Mouse (Mus musculus) C2C12 (cell line): Measurements from ENCODE around the gene Epha3. TPM values are rescaled to one million over a fixed set of nuclear protein-coding genes. Genes with fewer than 3 reads are reported as not detected.

Source experiments
- H3K27me3 ChIP-seq: one replicate; pipeline ENCODE4 v1.6.1; 2011; ENCODE audit not compliant: control insufficient read depth, insufficient read depth, insufficient read length
- H3K36me3 ChIP-seq: one replicate; pipeline ENCODE4 v1.6.1; 2011; ENCODE audit not compliant: control insufficient read depth, insufficient read depth
- H3K4me3 ChIP-seq: one replicate; pipeline ENCODE4 v1.5.1; 2011; ENCODE audit warnings: mild to moderate bottlenecking, control low read depth; ENCODE audit not compliant: poor library complexity, insufficient read depth, severe bottlenecking
- H3K79me2 ChIP-seq: one replicate; pipeline ENCODE4 v1.6.1; 2011; ENCODE audit not compliant: control insufficient read depth, insufficient read depth
- H3K79me3 ChIP-seq: one replicate; pipeline ENCODE4 v1.6.1; 2011; ENCODE audit warnings: low read depth, control low read depth
- H3ac ChIP-seq: one replicate; pipeline ENCODE3; 2011; ENCODE audit warnings: low read depth; ENCODE audit not compliant: control insufficient read depth, insufficient read length
- CEBPB ChIP-seq: IDR thresholded peaks from one replicate; pipeline ENCODE4 v1.6.1; 2011; ENCODE audit warnings: low read depth, mild to moderate bottlenecking, control low read depth, moderate library complexity
- CTCF ChIP-seq: IDR thresholded peaks from one replicate; pipeline ENCODE4 v1.5.1; 2011; ENCODE audit not compliant: control insufficient read depth, insufficient read depth, insufficient read length
- FOSL1 ChIP-seq: IDR thresholded peaks from one replicate; pipeline ENCODE4 v1.8.0; 2011; ENCODE audit warnings: mild to moderate bottlenecking, low read length; ENCODE audit not compliant: poor library complexity, insufficient read depth, severe bottlenecking
- MAX ChIP-seq: IDR thresholded peaks from one replicate; pipeline ENCODE4 v1.6.1; 2011; ENCODE audit warnings: mild to moderate bottlenecking, control low read depth
- MYOD1 ChIP-seq: IDR thresholded peaks from one replicate; pipeline ENCODE4 v1.6.1; 2011; ENCODE audit warnings: low read depth; ENCODE audit not compliant: control insufficient read depth, insufficient read length
- MYOG ChIP-seq: IDR thresholded peaks from one replicate; pipeline ENCODE4 v1.6.1; 2011; ENCODE audit not compliant: control insufficient read depth, insufficient read length; ENCODE audit errors: extremely low read depth
- USF1 ChIP-seq: IDR thresholded peaks from one replicate; pipeline ENCODE4 v1.6.1; 2011; ENCODE audit warnings: low read depth, mild to moderate bottlenecking, control low read depth, moderate library complexity
- polyA plus RNA-seq: library from polyadenylated mRNA; unstranded; fragments of >200 nt; fragmentation: generic; extraction: Trizol; gene quantifications from one replicate; pipeline ENCODE4 v1.2.1, GENCODE M21; 2012; ENCODE audit warnings: missing spikeins

Epha3 gene
- polyA plus RNA-seq, 1 experiment: 0.26 TPM

GRCm38 (mm10) chr16:63817606-63818005, 46.4 kb downstream of the Epha3 start:
- TF ChIP-seq MAX (no peak), CEBPB (no peak), CTCF (no peak), FOSL1 (no peak), USF1 (no peak), MYOD1 (no peak), MYOG (no peak)
- Histone ChIP-seq H3K4me3 (no peak overlapping the region), H3K79me3 (no peaks in the 10 kb centered on the region), H3K79me2 (no peaks in the 10 kb centered on the region), H3K36me3 (no peaks in the 10 kb centered on the region), H3K27me3 (no peaks in the 10 kb centered on the region), H3ac (no peak overlapping the region)

GRCm38 (mm10) chr16:63816672-63817071, 47.3 kb downstream of the Epha3 start:
- H3K79me3 ChIP-seq: no peaks in the 10 kb centered on the region
- TF ChIP-seq MAX (no peak), MYOG (no peak), MYOD1 (no peak), USF1 (no peak), CTCF (no peak), CEBPB (no peak), FOSL1 (no peak)
- no peak overlapping the region for H3ac ChIP-seq
- H3K79me2 ChIP-seq: no peaks in the 10 kb centered on the region
- H3K27me3 ChIP-seq: no peaks in the 10 kb centered on the region
- no peak overlapping the region for H3K4me3 ChIP-seq
- no peaks in the 10 kb centered on the region for H3K36me3 ChIP-seq

- Histone ChIP-seq H3K4me3 (no peak overlapping the region), H3K79me2 (no peaks in the 10 kb centered on the region), H3K27me3 (no peaks in the 10 kb centered on the region), H3ac (no peak overlapping the region), H3K36me3 (no peaks in the 10 kb centered on the region), H3K79me3 (no peaks in the 10 kb centered on the region)
- no peak for TF ChIP-seq MYOD1
- no peak for TF ChIP-seq USF1
- no peak for TF ChIP-seq CEBPB
- TF ChIP-seq MYOG: no peak
- no peak for TF ChIP-seq CTCF
- no peak for TF ChIP-seq MAX
Observed at GRCm38 (mm10) chr16:63809871-63810270, 54.1 kb downstream of the Epha3 start.

GRCm38 (mm10) chr16:63808991-63809390, 55.0 kb downstream of the Epha3 start:
- no peak overlapping the region for H3K4me3 ChIP-seq
- no peaks in the 10 kb centered on the region for H3K79me2 ChIP-seq
- no peak for TF ChIP-seq CEBPB
- no peak for TF ChIP-seq USF1
- TF ChIP-seq CTCF: no peak
- TF ChIP-seq MYOD1: no peak
- no peak for TF ChIP-seq MAX
- TF ChIP-seq FOSL1: no peak
- no peak for TF ChIP-seq MYOG
- no peaks in the 10 kb centered on the region for H3K79me3 ChIP-seq
- H3K36me3 ChIP-seq: no peaks in the 10 kb centered on the region
- no peak overlapping the region for H3ac ChIP-seq
- no peaks in the 10 kb centered on the region for H3K27me3 ChIP-seq

GRCm38 (mm10) chr16:63806437-63807129, 57.4 kb downstream of the Epha3 start:
- H3ac ChIP-seq: no peak overlapping the region
- H3K4me3 ChIP-seq: no peak overlapping the region
- TF ChIP-seq MYOD1: no peak

GRCm38 (mm10) chr16:63806025-63806424, 58.0 kb downstream of the Epha3 start:
- no peaks in the 10 kb centered on the region for H3K36me3 ChIP-seq
- H3K79me3 ChIP-seq: no peaks in the 10 kb centered on the region
- no peak overlapping the region for H3K4me3 ChIP-seq
- TF ChIP-seq MYOG: no peak
- TF ChIP-seq FOSL1: no peak
- no peak for TF ChIP-seq USF1
- TF ChIP-seq MAX: no peak
- no peak for TF ChIP-seq MYOD1
- TF ChIP-seq CTCF: no peak
- no peak for TF ChIP-seq CEBPB
- H3K79me2 ChIP-seq: no peaks in the 10 kb centered on the region
- no peaks in the 10 kb centered on the region for H3K27me3 ChIP-seq
- no peak overlapping the region for H3ac ChIP-seq

More at GRCm38 (mm10) chr16:63806437-63807129, 57.4 kb downstream of the Epha3 start:
- Histone ChIP-seq H3K27me3 (no peaks in the 10 kb centered on the region), H3K36me3 (no peaks in the 10 kb centered on the region), H3K79me2 (no peaks in the 10 kb centered on the region), H3K79me3 (no peaks in the 10 kb centered on the region)
